Mouse (Mus musculus) gastrocnemius, postnatal 25 days (tissue): Measurements from ENCODE around the gene 1190007I07Rik. TPM values are rescaled to one million over a fixed set of nuclear protein-coding genes. Genes with fewer than 3 reads are reported as not detected.
"Not testable (repeated sequence)": the region's sequence is repeated elsewhere in the genome, so short reads cannot be mapped to it uniquely, and the experiment has no call there.

ENCODE experiments used
- DNase-seq: peaks from one replicate; pipeline ENCODE4 v3.0.0; 2022
- total RNA-seq, 2 experiments: library from RNA; stranded (reverse); gene quantifications; 1 replicate in 1 of 2; 2 replicates in 1 of 2; pipeline ENCODE4 v1.2.3; 2021

The 1190007I07Rik gene
- total RNA-seq, 2 experiments from 2014 or later = 28.8 to 30.7 TPM

- peak; percentile 96 for DNase-seq
These were observed 6.7 kb upstream of the 1190007I07Rik start, which contains the start of gene Tdg for GRCm38 (mm10) chr10:82629586-82630255. Gene Tdg, plus strand, starts transcription at chr10:82629828.

GRCm38 (mm10) chr10:82629111-82629585 lies 6.1 kb upstream of the 1190007I07Rik start:
- DNase-seq = no peak

GRCm38 (mm10) chr10:82623553-82623932 lies 515 bp upstream of the 1190007I07Rik start:
- not testable (repeated sequence) for DNase-seq

GRCm38 (mm10) chr10:82622235-82622634 lies 793 bp downstream of the 1190007I07Rik start:
- DNase-seq = no peak

- not testable (repeated sequence) for DNase-seq
These were observed 28.6 kb downstream of the 1190007I07Rik start for GRCm38 (mm10) chr10:82594421-82594820.

- not testable (repeated sequence) for DNase-seq
These were observed 33.4 kb downstream of the 1190007I07Rik start for GRCm38 (mm10) chr10:82589673-82590072.

GRCm38 (mm10) chr10:82571091-82571490 lies 51.9 kb downstream of the 1190007I07Rik start:
- DNase-seq = not testable (repeated sequence)

Other genes starting within 250 kb of the 1190007I07Rik start
- not detected for gene Gm1553, start 130.6 kb downstream of the 1190007I07Rik start, total RNA-seq
- gene Tdg, start 6.6 kb upstream of the 1190007I07Rik start, total RNA-seq = 10 to 100 TPM; 16.5 to 16.7 TPM
- 1 to 10 TPM; 2.2 to 3.2 TPM for gene Glt8d2, start 67.4 kb upstream of the 1190007I07Rik start, total RNA-seq
- gene Hcfc2, start 72.9 kb upstream of the 1190007I07Rik start, total RNA-seq = 10 to 100 TPM; 20.9 to 24.5 TPM
- 10 to 100 TPM; 24.9 to 33.2 TPM for gene Nfyb, start 140.9 kb upstream of the 1190007I07Rik start, total RNA-seq
- gene Txnrd1, start 210.7 kb upstream of the 1190007I07Rik start, total RNA-seq = 10 to 100 TPM; 48.6 to 49.7 TPM
- gene Eid3, start 243.4 kb upstream of the 1190007I07Rik start, total RNA-seq = 1 to 10 TPM in 1 of 2 experiments, under 1 TPM in 1; 0.97 to 1.4 TPM